Mouse (Mus musculus): ENCODE data around the gene Gm5624.
"Not testable (repeated sequence)": the region's sequence is repeated elsewhere in the genome, so short reads cannot be mapped to it uniquely, and the experiment has no call there.

Gm5624 gene

GRCm38 (mm10) chr14:44627737-44628136, at the start of gene Gm5624:
TSS of gene Gm5624 (minus strand) at chr14:44627938.
- not testable (repeated sequence) for DNase-seq (ENCODE audit: low read depth, low spot score)

- not testable (repeated sequence) for DNase-seq (ENCODE audit: low read depth, low spot score)
Observed at GRCm38 (mm10) chr14:44591765-44592164, 36.0 kb downstream of the Gm5624 start.

DNA sequence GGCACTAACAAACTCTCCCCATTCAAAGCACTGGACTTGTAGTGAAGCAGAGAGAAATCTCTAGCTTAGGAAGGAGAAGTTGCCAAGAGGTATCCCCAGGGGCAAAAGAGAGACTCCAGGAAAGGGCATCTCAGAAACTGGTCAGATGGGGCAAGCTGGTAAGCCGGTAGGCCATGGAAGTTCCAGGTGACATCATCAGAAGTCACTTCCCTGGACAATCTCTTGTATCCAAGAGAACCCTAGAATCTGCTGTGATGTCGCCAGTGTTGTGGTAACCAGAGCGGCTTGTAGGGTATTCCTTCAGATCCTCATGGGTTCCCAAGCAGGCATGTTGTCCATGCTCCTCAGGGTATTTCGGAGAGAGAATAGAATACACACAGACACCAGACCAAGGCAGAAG, 44.9 kb downstream of the Gm5624 start, which contains the start of gene Gm8247:
Gene Gm8247, plus strand, starts transcription at position 301 of the 400 bp plus-strand sequence.
- DNase-seq (ENCODE audit: low read depth, low spot score): not testable (repeated sequence)

DNA sequence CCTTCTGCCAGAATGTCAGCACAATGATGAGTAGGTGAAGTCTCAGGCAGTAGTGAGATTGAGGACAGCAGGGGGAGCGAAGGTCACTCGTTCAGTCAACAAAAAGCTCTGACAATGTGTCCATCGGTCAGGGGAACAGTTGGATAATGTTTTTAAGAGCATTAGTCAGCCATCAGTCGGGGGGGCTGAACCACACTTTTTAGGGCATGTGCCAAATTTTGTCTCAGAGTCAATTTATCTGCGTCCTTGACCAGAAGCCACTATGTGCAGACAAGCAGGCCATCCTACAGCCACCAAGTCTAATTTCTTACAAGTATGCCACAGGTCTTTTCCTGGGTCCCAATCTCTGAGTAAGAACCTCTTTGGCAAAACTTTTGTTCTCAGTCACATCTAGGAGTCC, 79.8 kb downstream of the Gm5624 start:
- not testable (repeated sequence) for DNase-seq (ENCODE audit: low read depth, low spot score)

- DNase-seq (ENCODE audit: low read depth, low spot score): not testable (repeated sequence)
Observed at GRCm38 (mm10) chr14:44517976-44518375, 109.8 kb downstream of the Gm5624 start, which contains the start of gene Gm17093. TSS of gene Gm17093 (plus strand) at chr14:44518276.
